Mouse (Mus musculus) embryo, embryonic 10 days (tissue): ENCODE measurements at regions not wholly inside any gene's neighbourhood (a gene's known extent, or its start where the extent isn't known, plus 50 kb on each side); places are given as distances from the start of the nearest gene placed in this dataset.
"Not testable (repeated sequence)": the region's sequence is repeated elsewhere in the genome, so short reads cannot be mapped to it uniquely, and the experiment has no call there.

Experiments used
- DNase-seq: peaks from one replicate; pipeline ENCODE4 v3.0.0-alpha.2; 2015; ENCODE audit warnings: low spot score

DNA sequence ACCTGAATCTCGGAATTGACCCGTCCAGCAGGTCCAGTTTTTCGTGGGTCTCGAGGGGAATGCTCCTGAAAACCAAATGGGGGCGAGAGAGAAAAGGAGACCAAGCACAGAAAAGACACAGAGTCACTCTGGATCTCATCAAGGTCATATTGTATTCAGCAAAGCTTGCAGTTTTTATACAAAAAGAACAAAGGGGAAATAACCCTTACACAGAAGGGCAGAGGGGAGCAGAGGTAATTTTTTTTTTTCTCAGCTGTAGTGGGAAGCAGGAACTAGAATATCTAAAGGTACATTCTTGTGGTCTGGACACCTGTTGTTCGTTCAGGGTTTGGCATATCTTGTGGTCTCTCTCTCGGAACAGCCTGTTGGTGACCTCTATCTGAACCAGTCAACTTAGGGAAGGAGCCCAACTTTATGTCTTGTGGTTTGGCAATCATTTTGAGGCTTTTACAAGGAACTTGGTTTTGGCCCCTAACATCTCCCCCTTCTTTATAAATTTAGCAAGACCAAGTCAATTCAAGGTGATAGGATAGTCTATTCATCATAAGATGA lies 1645.9 kb upstream of the Cdh9 start:
- no peak for DNase-seq

GRCm38 (mm10) chr15:15088696-15089095 lies 1639.9 kb upstream of the Cdh9 start:
- not testable (repeated sequence) for DNase-seq

DNA sequence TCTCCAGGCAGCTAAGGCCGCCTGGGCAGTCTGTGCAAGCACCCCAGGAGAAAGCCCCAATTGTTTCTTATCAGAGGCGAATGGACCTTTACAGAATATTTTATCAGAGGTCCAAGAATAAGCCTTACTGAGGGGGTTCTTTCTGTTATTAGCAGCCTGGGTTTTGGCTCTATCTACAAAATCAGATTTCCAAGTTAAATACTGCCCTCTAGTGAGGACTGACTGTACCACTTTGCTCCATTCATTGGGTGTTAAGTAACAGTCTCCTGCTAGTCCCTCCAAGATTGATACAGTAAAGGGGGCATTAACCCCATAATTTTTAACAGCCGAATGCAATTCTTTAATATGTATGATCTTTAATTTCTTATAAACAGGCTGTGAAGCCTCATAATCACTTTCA lies 1638.8 kb upstream of the Cdh9 start:
- peak; percentile 4 for DNase-seq

DNA sequence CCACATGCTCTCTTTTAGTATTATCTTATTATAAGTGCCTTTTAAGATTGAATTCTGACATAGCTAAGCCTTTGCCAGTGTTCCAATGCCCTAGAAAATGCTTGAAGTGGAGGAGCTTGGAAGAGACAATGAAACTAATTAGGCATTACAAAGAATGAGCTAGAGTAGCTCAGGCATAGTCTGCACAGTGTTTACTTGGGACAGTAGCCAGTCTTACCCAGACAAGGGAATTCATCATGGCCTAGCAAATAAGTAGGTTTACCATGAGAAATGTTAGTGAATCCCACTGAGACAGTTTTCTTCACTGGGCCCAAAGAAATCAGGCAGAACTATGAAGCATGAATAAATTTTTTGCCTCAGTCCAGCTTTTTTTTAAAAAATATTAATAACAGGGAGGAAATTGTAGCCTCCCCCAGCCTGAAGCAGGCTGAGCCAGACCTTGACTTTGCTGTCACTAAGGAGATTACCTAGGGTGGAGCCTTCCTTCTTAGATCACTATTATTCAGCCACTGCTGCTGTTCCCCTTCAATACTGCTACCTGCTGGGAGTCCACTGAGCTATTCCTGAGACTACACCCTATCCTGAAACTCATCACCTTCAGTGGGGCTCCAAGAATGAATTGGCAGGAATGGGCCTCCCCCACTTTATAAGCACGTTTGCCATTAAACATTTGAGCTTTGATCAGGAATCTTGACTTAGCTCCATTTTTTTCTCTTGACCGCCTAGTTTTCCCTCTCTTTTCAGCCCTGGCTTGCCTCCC lies 1636.8 kb upstream of the Cdh9 start:
- no peak for DNase-seq

DNA sequence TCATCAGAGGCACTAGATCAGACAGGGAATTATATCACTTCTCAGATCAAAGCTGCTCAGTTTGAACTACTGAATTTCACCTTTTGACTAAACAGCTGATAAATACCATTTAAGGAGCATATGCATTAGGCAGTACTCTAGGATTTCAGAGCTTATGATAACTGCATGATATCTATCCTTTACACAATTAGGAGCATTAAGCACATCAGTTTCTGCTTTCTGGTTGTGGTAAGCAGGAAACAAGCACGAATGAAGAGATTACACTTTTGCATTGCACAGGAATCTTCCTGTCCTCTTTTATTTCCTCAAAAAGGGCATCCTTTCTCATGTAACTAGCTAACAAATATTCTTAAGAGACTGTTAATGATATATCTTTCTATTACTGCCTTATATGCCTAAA lies 1631.2 kb upstream of the Cdh9 start:
- DNase-seq = no peak

- no peak for DNase-seq
These were observed 1626.4 kb upstream of the Cdh9 start for GRCm38 (mm10) chr15:15102185-15102584.

- no peak for DNase-seq
These were observed 1608.4 kb upstream of the Cdh9 start for GRCm38 (mm10) chr15:15120109-15120508.

DNA sequence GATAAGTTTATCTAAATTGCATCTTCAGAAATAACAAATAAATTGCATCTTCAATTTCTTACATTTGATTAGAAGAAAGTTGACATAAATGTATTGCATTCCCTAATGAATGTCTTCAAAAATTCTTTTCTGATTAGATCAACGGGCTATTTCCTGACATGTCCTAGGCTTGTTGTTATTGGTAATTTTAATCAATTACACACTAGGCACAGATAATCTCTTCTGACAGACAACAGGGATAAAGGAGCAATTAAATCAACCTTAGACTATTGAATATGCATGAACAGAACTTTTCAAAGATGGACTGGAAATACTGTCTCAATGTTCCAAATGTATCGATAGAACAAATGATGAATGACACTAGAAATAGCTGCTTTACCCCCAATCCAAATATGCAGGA lies 1579.8 kb upstream of the Cdh9 start:
- no peak for DNase-seq

DNA sequence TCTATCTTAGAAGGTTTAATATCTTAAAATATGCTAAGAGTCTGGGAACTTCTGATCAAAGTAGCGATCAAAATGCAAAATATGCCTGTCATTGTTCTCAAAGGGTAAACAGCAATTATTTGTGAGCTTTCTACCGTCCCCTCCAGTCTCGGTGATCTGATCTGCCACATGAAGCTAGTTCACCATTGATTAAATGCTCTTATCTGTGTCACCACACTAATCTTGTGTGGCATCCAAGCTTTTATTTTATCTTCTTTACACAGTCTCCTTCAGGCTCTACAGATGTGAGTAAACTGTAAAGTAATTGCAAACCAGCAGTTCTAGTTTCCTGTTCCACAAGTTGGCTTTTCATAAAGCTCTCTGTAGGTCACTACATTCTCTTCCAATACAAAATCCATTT lies 1573.1 kb upstream of the Cdh9 start:
- DNase-seq = no peak

GRCm38 (mm10) chr15:15170387-15170786 lies 1558.2 kb upstream of the Cdh9 start:
- DNase-seq = no peak

GRCm38 (mm10) chr15:15220296-15220695 lies 1508.3 kb upstream of the Cdh9 start:
- no peak for DNase-seq

DNA sequence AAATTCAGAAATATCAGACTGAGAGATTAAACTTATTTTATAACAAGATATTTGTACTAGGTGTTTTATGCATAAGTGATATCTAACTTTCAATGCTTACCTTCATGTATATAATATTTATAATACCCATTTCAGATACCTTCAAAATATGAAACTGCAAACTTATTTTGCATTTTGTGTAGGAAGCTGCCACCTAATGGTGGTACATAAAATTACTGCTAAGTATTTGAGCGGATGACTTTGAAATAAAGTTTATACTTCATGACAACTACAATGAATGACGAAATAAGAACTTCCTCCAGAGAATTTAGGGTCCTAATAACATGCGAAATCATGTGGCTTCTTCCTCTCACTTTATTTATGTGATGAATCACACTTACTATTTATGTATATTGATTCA lies 1498.6 kb upstream of the Cdh9 start:
- DNase-seq = no peak

- peak; percentile 36 for DNase-seq
These were observed 1490.2 kb upstream of the Cdh9 start for GRCm38 (mm10) chr15:15238309-15238708.
